Mouse (Mus musculus): ENCODE measurements around the gene Ascc1. TPM values are rescaled to one million over a fixed set of nuclear protein-coding genes. Genes with fewer than 3 reads are reported as not detected.
"Not testable (repeated sequence)": the region's sequence is repeated elsewhere in the genome, so short reads cannot be mapped to it uniquely, and the experiment has no call there.

Gene Ascc1
- total RNA-seq, 2 experiments from 2014 or later, result 25.8 to 27.1 TPM

DNA sequence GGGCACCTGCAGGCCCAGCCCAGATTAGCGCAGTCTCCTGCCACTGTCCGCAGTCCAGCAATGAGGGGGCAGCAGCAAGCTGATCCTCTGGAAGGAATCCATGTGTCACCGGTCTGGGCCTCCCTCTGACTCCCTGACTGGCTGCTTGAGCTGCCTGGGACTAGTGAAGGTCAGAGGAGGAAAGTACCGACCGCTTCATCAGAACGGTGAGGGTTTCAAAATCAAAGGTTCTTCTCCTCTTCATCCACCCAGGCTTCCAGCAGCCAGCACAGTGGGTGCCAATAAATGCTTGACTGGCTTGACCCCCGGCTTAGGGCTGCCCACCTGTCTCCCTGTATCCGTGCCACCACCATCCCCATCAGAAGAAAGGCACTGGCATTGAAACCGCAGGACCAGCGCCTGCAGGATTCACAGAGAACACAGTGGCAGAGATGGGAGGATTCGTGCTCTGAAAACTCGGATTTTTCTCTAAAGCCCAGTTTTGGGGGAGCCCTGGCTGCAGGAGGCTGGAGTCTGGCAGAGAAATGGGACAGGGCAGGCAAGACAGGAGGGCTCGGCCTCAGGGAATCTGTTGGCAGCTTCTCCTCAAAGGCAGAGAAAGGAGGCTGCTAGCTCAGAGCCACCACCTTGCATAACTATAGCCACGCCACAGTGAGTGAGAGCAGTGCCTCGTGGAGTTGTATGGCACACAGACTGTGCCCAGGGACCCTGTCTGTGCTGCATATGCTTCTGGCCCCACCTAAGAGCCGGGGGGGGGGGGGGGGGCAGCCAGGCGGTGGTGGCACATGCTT is 105.9 kb downstream of the Ascc1 start:
- peak; percentile 50 for DNase-seq
- intact Hi-C loops (cut with DNase I), result loop anchor here (5.0 to 10.0 kb wide), 2 partner anchors 106 to 214 kb away; partner anchors contain the start of genes Anapc16 and Ascc1

DNA sequence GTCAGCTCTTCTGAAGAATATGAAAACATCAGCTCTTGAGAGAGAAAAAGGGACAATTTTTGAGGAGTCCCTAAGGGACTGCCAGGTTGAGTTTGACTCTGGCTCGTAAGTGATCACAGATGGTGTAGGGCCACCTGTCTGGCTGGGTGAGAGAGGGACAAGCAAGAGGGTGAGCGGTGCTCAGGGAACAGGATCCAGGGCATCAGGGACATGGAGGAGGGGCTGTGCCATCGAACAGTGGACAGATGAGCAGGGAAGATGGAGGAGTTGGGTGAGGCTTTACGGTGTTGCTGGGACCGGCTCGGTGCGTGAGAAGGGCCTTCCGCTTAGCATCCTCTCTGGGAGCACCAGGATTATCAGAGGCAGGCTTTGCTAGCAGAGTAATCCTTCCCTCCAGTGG is 106.7 kb downstream of the Ascc1 start:
- intact Hi-C loops (cut with DNase I), result loop anchor here (5.0 to 10.0 kb wide), 2 partner anchors 107 to 215 kb away; partner anchors contain the start of genes Anapc16 and Ascc1
- no peak for DNase-seq

DNA sequence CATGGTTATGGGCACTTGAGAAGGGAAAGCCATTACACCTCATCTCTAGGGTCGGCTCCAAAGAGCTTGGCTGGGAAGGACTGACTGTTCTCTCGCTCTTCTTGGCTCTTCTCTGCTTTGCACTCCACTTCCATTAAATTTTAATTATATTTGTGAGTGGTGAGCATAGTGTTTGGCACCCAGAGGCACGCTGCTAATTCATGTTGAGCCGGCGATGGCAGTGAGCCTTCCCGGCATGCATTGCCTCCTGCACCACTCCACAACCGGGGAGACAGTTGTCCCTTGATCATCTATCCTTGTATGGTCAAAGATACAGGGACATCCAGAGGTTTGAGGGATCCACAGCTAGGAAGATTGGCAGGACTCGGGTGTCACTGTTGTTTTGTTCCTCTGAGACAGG is 107.4 kb downstream of the Ascc1 start:
- DNase-seq, result no peak
- intact Hi-C loops (cut with DNase I), result loop anchor here (5.0 to 10.0 kb wide), 2 partner anchors 108 to 215 kb away; partner anchors contain the start of genes Anapc16 and Ascc1

DNA sequence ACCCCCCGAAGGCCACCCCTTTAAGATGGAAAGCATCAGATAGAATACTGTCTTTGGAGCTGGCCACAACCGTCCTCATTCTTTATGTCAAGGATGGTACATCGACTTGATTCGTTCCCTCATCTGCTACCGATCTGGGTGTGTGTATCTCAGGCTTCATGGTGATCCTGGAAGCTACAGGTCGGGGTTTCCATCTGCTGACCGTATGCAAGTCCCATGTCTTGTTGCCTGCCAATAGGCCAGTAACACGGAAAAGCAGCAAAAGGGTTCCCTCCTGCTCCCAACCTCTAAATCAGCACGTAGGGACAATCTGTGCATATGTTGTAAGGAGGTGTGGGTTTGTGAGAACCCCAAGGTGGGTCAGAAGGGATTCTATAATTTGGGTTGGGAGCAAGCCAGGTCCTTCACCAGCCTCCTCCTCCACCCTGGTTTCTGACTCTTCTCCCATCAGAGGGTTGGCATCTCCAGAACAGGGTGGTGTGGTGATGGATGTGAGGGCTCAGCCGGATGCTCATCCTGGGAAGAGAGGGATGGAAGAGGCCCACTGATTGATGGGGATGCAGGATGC is 108.4 kb downstream of the Ascc1 start:
- DNase-seq, result no peak
- intact Hi-C loops (cut with DNase I), result no loop called here

DNA sequence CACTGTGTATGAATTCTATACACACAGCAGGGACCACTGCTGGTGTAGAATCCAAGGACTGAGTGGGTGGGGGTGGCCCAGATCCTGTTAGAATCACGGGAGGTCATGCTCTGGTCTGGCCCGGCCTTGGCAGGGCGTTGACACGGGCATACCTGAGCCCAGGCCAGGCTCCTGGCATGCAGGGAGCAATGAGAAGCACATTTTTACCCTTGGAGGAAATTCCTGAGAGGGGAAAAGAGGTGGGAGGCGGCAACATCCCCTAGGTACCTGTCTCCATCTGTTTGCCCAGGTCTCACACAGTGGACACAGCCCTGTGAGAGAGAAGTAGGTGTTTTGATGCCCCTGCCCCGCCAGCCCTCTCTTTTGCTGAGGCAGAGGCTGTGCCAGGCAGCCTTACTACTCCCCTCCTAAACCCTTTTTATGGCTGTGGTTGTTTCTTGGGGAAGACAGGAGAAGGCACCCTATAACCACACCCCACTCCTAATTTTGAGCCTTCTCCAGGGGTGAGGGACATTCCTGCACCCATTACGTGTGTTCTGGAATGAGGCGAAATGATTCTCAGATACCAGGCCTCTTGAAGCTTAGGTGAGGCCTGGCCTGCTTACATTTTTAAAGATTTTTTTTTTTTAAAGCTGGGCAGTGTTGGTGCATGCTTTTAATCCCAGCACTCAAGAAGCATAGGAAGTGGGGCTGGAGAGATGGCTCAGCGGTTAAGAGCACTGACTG is 111.5 kb downstream of the Ascc1 start:
- intact Hi-C loops (cut with DNase I), result no loop called here

DNA sequence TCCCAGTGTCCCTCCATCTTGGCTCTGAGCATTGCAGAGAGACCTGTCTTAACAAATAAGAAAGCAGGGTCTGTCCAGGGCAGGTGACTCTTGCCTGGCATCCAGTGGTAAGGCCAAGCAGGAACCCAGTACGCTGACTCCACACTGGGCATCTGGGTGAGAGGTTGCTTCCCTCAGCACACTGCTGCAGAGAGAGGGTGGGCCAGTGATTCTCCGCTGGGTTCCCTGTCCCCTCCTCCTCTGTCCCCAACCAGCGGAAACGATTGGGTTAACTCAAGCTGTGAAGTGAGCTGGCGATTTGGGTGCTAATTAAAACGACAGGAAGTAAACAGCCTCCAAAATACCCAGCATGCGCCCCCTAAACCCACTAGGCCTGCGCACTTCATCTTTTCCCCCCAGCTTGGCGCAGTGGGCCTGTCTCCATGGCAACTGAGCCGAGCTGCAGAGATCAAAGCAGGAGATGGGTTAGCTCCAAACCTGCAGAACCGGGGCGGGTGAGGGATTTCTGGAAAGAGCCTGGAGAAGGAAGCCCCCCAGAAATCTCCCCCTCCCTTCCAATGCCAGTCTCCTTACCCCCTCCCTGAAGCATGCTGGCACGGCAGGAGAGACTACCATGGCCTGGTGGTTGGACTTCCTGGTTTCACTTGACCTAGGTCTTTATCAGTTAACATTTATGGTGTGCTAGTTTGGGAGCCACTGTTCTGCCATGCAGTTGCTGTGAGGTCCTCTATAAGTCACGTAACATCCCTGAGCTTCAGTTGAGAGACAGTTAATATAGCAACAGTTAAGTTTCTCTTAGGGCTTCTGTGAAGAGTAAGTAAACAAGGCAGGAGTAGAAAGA is 113.0 kb downstream of the Ascc1 start:
- intact Hi-C loops (cut with DNase I), result no loop called here
- peak; percentile 86 for DNase-seq

More for the DNA sequence above, 111.5 kb downstream of the Ascc1 start:
- no peak for DNase-seq

DNA sequence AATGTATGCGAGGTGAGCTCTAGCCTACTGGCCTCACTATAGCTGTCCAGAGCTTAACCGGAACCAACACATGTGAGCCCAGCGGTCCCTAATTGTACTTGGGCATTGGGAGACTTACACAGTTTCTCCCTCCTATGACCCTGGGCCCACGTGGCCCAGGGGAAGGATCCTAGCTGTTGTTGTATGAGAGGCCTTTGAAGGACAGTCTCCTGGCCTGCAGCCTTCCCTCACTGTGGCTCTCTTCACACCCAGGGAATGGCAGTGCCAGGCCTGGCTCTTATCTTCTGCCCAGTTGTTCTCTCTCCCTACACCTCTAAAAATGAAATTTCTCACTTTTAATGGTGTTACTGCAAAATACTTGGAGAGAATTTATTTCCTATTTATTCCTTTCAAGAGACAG is 114.4 kb downstream of the Ascc1 start:
- intact Hi-C loops (cut with DNase I), result no loop called here
- DNase-seq, result no peak

DNA sequence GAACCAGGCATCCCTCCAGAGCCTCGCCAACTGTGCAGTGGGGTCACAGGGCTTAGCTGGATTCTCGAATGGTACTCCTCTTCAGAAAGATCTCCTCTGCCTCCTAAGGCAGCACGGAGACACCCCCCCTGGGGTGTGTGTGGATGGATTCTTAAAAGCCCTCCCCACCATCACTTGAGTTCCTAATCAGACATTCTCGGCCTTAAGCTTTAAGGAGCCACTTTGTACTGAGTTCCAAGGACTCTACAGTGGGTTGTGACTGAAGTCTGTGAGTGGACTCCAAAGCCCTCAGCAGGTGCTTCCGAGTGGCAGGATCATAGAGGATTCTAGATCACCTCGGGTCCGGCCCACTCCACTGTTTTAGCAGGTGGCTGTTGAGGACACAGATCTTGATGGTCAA is 115.9 kb downstream of the Ascc1 start:
- DNase-seq, result no peak
- intact Hi-C loops (cut with DNase I), result no loop called here

DNA sequence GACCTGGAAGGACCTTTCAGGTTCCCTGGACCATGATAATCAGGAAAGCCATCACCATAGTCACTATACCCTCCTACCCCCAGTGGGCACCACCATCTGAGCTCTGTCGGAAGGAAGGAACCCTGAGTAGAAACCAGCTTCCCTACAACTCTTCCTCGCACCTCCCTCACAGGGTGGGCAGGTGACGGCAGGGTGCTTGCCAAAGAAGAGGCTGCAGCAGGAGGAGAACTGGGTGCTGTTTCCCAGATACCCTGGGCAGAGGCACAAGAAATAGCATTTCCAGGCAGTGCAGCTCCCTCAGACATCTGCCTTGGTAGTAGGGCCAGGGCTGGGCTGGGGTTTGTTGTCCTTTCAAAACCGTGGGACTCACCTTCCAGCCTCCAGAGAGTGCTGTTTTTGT is 118.0 kb downstream of the Ascc1 start:
- DNase-seq, result no peak
- intact Hi-C loops (cut with DNase I), result no loop called here

DNA sequence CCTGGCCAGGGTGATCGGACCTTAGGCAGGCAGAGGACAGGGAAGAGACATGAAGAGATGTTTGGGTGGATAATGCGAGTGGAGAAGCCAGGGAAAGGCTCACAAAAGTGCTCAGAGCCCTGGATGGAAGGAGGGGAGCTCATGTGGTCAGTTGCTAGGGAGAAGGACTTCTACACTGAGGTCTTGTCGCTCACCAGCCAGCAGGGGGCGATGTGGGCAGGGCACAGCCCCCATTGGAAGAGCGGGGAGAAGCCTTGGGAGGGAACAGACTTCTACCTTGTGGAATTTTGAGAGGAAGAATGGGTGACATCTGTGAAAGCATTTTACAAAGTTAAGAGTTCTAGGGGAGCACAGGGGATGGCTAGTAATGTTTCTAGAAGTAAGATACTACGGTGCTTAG is 121.5 kb downstream of the Ascc1 start:
- DNase-seq, result no peak
- intact Hi-C loops (cut with DNase I), result no loop called here

DNA sequence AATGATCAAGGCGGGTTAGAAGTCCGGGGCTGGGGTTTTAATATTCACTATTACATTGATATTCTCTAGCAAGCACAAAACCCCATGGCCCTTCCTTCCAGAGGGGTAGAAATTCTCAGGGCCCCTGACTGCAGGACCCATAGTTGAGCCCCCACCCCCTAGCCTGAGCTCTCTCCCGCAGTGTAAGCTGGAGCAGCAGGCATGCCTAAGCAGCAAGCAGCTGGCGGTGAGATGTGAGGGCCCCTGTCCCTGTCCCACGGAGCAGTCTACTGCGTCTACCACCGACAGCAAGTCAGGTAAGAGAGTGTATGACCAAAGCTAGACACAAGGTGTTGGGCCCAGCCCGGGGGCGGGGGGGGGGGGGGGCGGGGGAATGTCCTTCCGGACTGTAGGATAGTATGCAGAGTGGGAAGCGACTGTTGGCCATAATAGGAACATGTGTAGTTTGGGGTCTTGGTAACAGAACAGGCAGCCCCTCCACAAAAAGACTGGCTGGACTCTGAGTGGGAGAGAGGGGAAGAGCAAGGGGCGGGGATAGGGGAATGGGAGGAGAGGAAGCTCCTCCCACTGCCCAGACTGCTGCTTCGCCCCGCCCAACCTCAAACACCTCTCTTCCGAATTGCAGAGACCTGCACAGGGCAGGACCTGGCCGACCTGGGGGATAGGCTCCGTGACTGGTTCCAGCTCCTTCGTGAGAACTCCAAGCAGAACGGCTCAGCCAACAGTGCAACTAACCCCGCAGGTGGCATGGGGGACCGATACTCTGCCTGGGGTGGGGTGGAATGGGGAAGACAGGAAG is 123.1 kb downstream of the Ascc1 start:
- DNase-seq, result no peak
- intact Hi-C loops (cut with DNase I), result no loop called here

DNA sequence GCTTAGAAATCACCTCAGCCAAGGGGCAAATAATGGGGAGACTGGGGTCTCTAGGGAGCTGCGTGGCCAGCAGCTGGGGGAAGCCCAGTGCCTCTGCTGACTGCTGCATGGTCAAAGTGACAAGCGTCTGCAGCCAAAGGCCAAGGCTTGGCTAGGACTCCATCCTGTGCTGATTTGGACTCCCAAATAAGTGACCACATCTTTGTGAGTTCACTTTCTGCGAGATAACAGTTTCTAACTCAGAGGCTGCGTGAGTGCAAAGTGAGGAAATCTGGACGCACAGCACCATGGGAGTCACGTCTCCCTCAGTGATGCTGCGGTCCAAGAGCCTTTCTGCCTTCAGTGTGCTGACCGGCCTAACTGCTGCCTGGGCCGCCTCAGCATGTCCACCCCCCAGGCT is 125.7 kb downstream of the Ascc1 start:
- intact Hi-C loops (cut with DNase I), result no loop called here

DNA sequence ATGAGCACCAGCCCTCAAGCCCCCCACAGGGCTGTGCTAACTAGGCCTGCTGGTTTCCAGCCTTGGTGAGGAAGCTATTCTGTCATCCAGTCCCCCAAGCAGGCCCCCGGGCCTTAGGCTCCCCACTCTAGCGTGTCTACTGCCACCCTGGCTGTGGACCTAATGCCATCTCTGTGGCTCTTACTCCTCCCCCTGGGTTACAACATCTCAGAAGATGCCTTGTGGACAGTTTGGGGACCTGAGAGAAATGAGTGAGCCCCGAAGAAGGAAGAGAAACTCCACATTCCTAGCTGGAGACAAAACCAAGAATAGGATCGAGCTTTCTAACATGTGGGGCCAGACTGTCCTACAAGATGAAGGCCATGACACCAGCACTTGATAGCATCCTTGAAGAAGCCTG is 127.9 kb downstream of the Ascc1 start:
- no peak for DNase-seq
- intact Hi-C loops (cut with DNase I), result no loop called here

More for the DNA sequence above, 125.7 kb downstream of the Ascc1 start:
- no peak for DNase-seq

DNA sequence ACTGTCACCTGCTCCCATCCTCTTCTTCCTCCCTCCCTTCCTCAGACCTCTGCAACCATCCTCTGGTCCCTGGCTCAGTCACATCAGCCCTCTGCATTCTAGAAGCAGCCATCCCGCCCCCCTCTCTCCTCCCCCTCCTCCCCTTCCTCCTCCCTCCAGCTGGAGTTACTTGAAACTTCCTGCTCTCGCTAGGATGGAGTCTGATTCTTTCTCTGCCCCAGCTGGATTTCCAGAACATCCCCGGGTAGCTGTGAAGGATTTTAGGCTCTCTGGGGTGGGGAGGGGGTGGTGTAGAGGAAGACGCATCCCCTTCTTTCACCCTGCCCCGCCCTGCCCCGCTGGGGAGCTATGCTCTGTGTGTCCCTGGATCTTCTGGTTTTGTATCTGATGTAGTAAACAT is 130.9 kb downstream of the Ascc1 start:
- DNase-seq, result no peak
- intact Hi-C loops (cut with DNase I), result no loop called here

DNA sequence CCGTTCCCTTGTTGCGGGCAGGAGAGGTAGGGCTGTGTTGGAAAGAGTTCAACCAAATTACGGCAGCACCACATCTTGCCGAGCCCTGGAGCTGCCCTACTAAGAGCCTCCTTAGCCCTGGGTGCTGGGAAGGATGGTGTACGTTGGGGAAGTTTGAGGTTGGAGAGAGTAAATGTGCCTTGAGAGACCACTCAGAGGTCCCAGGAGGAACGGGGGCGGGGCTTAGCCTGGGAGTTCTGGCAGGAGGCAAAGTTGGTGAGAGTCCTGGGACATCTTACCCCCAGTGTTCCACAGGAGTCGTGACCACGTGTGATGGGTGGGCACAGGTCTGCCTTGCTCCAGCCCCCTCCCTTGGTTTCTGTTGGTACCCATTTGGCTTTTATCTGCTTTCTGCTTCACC is 131.6 kb downstream of the Ascc1 start:
- no peak for DNase-seq
- intact Hi-C loops (cut with DNase I), result no loop called here

DNA sequence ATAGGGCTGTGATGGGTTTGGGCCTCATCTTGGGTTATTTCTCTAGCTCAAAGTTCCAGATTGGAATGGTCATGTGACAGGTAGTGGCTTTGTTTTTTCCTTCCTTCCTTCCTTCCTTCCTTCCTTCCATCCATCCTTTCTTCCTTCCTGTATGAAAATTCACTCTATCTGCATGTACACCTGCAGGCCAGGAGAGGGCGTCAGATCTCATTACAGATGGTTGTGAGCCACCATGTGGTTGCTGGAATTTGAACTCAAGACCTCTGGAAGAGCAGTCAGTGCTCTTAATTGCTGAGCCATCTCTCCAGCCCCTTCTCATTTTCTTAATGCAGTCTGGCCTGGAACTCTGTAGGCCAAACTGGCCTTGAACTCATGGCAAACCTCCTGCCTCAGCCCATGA is 133.4 kb downstream of the Ascc1 start:
- intact Hi-C loops (cut with DNase I), result not testable (repeated sequence)

DNA sequence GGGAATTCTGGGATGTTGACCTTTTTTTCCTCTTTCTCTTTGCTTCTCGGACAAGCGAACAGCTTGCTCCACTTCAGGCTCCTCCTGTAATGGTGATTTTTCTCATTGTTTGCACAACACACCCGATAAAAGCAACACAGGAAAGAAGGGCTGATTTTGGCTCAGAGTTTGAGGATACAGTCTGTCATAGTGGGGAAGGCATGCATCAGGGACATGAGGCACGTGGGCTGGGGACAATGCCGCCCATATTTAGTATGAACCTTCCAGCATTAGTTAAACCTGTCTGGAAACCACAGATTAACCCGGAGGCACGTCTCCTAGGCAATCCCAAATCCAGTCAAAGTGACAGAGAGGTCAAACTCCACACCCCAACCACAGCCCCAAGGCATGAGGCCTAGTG is 134.3 kb downstream of the Ascc1 start:
- DNase-seq, result no peak
- intact Hi-C loops (cut with DNase I), result no loop called here

More for the DNA sequence above, 133.4 kb downstream of the Ascc1 start:
- not testable (repeated sequence) for DNase-seq

DNA sequence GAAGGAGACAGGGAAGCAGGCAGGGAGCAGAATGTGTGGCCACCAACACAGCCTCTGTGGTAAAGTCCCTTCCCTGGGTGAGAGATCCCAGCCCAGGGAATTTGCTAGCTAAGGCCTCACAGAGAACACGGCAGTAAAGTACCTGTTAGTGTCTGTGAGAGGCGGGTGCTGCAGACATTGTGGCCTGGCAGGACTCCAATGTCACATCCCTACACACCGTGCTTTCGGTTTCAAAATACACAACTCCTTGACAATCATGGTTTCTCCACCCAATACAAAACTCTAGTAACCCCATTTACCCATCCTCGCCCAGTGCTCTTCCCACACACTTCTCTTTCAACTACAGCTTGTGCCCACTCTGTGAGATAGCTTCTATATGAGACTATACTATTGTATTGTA is 136.1 kb downstream of the Ascc1 start:
- intact Hi-C loops (cut with DNase I), result no loop called here
- no peak for DNase-seq

DNA sequence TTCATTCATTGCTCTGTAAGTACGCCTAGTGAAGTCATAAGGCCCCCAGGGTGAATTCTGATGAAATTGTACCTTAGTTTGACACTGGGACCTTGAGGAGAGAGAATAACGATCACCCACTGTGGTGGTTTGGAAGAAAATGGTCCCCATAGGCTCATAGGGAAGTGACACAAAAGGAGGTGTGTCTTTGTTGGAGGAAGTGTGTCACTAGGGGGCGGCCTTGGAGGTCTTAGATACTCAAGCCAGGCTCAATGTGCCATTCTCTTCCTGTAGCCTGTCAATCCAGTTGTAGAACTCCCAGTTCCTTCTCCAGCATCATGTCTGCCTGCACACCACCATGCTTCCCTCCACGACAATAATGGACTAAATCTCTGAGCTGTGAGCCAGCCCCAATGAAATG is 138.1 kb downstream of the Ascc1 start:
- no peak for DNase-seq
- intact Hi-C loops (cut with DNase I), result no loop called here

DNA sequence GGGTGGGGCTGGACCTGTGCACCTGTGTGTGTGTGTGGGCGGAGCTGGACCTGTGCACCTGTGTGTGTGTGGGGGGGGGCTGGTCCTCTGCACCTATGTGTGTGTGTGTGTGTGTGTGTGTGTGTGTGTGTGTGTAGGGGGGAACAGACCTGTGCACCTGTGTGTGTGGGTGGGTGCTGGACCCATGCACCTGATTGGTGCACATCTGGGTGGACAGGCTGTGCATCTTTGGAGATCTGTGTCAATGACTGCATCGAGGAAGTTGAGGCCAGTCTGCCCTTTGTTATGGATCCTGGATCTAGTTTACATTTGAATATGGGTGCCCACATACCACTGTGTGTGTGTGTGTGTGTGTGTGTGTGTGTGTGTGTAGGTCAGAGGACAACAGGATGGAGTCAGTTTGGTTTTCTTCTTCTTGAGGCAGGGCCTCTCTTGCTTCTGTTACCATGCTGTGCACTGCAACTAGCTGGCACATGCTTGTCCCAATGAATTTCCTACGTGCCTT is 139.1 kb downstream of the Ascc1 start:
- DNase-seq, result no peak
- intact Hi-C loops (cut with DNase I), result no loop called here
